Mouse (Mus musculus) CH12.LX (cell line): ENCODE results near the gene Cactin. TPM values are rescaled to one million over a fixed set of nuclear protein-coding genes. Genes with fewer than 3 reads are reported as not detected.

Experiments
- DNase-seq: peaks from one replicate; pipeline ENCODE4 v3.0.0-alpha.2; 2013; ENCODE audit errors: extremely low read depth
- H3K27ac ChIP-seq: 2 replicates; pipeline ENCODE4 v1.5.1; 2012; ENCODE audit warnings: low read depth, mild to moderate bottlenecking, control low read depth, moderate library complexity; ENCODE audit not compliant: insufficient read depth
- H3K27me3 ChIP-seq: replicated peaks from 2 replicates; pipeline ENCODE3; 2012; ENCODE audit warnings: inconsistent platforms
- H3K36me3 ChIP-seq, 2 experiments: replicated peaks in 1 of 2; 2 replicates each; pipeline versions ENCODE3 to v1.6.1; 2012; ENCODE audit warnings: inconsistent platforms in 1 of 2, low read length in 1 of 2, mild to moderate bottlenecking in 1 of 2, mixed read lengths in 1 of 2, moderate library complexity in 1 of 2; ENCODE audit not compliant: control insufficient read depth in 1 of 2, insufficient read depth in 1 of 2
- H3K4me1 ChIP-seq, 2 experiments: 2 replicates each; pipeline ENCODE4 v1.6.1; 2012; ENCODE audit warnings: inconsistent platforms in 1 of 2, moderate library complexity in 1 of 2; ENCODE audit not compliant: insufficient read depth in 2 of 2, control insufficient read depth in 1 of 2
- H3K4me2 ChIP-seq: 2 replicates; pipeline ENCODE4 v1.6.1; 2012; ENCODE audit warnings: low read depth, mild to moderate bottlenecking, control low read depth; ENCODE audit not compliant: poor library complexity, insufficient read depth, severe bottlenecking
- H3K4me3 ChIP-seq, 3 experiments: fragments of 150-350 bp in 1 of 3; sonication (generic) in 1 of 3; replicated peaks in 1 of 3; 2 replicates each; pipeline versions ENCODE3 to v1.5.1; 2011 to 2012; ENCODE audit warnings: low read depth in 2 of 3, low read length in 2 of 3, mild to moderate bottlenecking in 2 of 3, moderate library complexity in 2 of 3, control low read depth in 1 of 3, improper control_type of control experiment in 1 of 3, inconsistent platforms in 1 of 3, mixed read lengths in 1 of 3; ENCODE audit not compliant: poor library complexity in 1 of 3
- H3K79me2 ChIP-seq: replicated peaks from 2 replicates; pipeline ENCODE4 v1.6.1; 2012; ENCODE audit warnings: mild to moderate bottlenecking, moderate library complexity; ENCODE audit not compliant: control insufficient read depth, poor library complexity, insufficient read depth, severe bottlenecking; ENCODE audit errors: extremely low read depth
- H3K9ac ChIP-seq: 2 replicates; pipeline ENCODE4 v1.6.1; 2012; ENCODE audit warnings: low read depth, mild to moderate bottlenecking, control low read depth, moderate library complexity; ENCODE audit not compliant: insufficient read depth
- H3K9me3 ChIP-seq: replicated peaks from 2 replicates; pipeline ENCODE3; 2012; ENCODE audit warnings: low read length, inconsistent platforms, mixed read lengths
- BHLHE40 ChIP-seq: IDR thresholded peaks from 2 replicates; pipeline ENCODE4 v1.6.1; 2011; ENCODE audit warnings: mild to moderate bottlenecking, low read depth, low read length, improper control_type of control experiment
- CHD1 ChIP-seq: IDR thresholded peaks from 2 replicates; pipeline ENCODE4 v1.6.1; 2012; ENCODE audit warnings: low read depth, low read length, improper control_type of control experiment, inconsistent platforms
- CHD2 ChIP-seq: IDR thresholded peaks from 2 replicates; pipeline ENCODE4 v1.6.1; 2011; ENCODE audit warnings: low read length, improper control_type of control experiment
- E2F4 ChIP-seq: IDR thresholded peaks from 2 replicates; pipeline ENCODE4 v1.6.1; 2011; ENCODE audit warnings: low read depth, low read length, improper control_type of control experiment; ENCODE audit not compliant: insufficient replicate concordance
- ELF1 ChIP-seq: IDR thresholded peaks from 2 replicates; pipeline ENCODE4 v1.6.1; 2014; ENCODE audit warnings: low read depth, mild to moderate bottlenecking, inconsistent platforms, low read length, improper control_type of control experiment
- EP300 ChIP-seq: IDR thresholded peaks from 2 replicates; pipeline ENCODE4 v1.6.1; 2011; ENCODE audit warnings: low read length, improper control_type of control experiment
- ETS1 ChIP-seq: conservative IDR thresholded peaks from 2 replicates; pipeline ENCODE4 v1.6.1; 2012; ENCODE audit warnings: low read depth, mild to moderate bottlenecking, inconsistent platforms, low read length, improper control_type of control experiment, moderate library complexity
- GABPA ChIP-seq: IDR thresholded peaks from 2 replicates; pipeline ENCODE4 v1.6.1; 2012; ENCODE audit warnings: low read depth, low read length, improper control_type of control experiment, inconsistent platforms; ENCODE audit not compliant: insufficient replicate concordance
- JUN ChIP-seq: IDR thresholded peaks from 2 replicates; pipeline ENCODE4 v1.6.1; 2011; ENCODE audit warnings: low read depth, mild to moderate bottlenecking, low read length, improper control_type of control experiment, moderate library complexity; ENCODE audit not compliant: insufficient read depth
- MAFK ChIP-seq: IDR thresholded peaks from 2 replicates; pipeline ENCODE4 v1.6.1; 2011; ENCODE audit warnings: low read length, improper control_type of control experiment; ENCODE audit not compliant: insufficient replicate concordance
- MAX ChIP-seq: IDR thresholded peaks from 2 replicates; pipeline ENCODE4 v1.6.1; 2011; ENCODE audit warnings: low read length, improper control_type of control experiment
- MXI1 ChIP-seq: IDR thresholded peaks from 2 replicates; pipeline ENCODE4 v1.6.1; 2011; ENCODE audit warnings: mild to moderate bottlenecking, low read depth, low read length, improper control_type of control experiment
- MYC ChIP-seq: IDR thresholded peaks from 2 replicates; pipeline ENCODE4 v1.6.1; 2011; ENCODE audit warnings: low read depth, mild to moderate bottlenecking, improper control_type of control experiment, low read length
- NELFE ChIP-seq: IDR thresholded peaks from 2 replicates; pipeline ENCODE4 v1.6.1; 2011; ENCODE audit warnings: low read depth, low read length, improper control_type of control experiment
- NRF1 ChIP-seq: IDR thresholded peaks from 2 replicates; pipeline ENCODE4 v1.6.1; 2014; ENCODE audit warnings: low read depth, mild to moderate bottlenecking, inconsistent platforms, low read length, improper control_type of control experiment, moderate library complexity
- POLR2A ChIP-seq: IDR thresholded peaks from 2 replicates; pipeline ENCODE4 v1.6.1; 2011; ENCODE audit warnings: low read depth, mild to moderate bottlenecking, improper control_type of control experiment, low read length
- RAD21 ChIP-seq: IDR thresholded peaks from 2 replicates; pipeline ENCODE4 v1.6.1; 2011; ENCODE audit warnings: low read depth, mild to moderate bottlenecking, low read length, improper control_type of control experiment, moderate library complexity
- SIN3A ChIP-seq: IDR thresholded peaks from 2 replicates; pipeline ENCODE4 v1.6.1; 2012; ENCODE audit warnings: low read length, improper control_type of control experiment, inconsistent platforms
- SMC3 ChIP-seq: IDR thresholded peaks from 2 replicates; pipeline ENCODE4 v1.6.1; 2011; ENCODE audit warnings: low read depth, low read length, improper control_type of control experiment
- TBP ChIP-seq: conservative IDR thresholded peaks from 2 replicates; pipeline ENCODE4 v1.6.1; 2011; ENCODE audit warnings: low read depth, low read length, improper control_type of control experiment
- TCF12 ChIP-seq: IDR thresholded peaks from 2 replicates; pipeline ENCODE4 v1.6.1; 2014; ENCODE audit warnings: low read depth, mild to moderate bottlenecking, inconsistent platforms, low read length, improper control_type of control experiment
- UBTF ChIP-seq: IDR thresholded peaks from 2 replicates; pipeline ENCODE4 v1.6.1; 2012; ENCODE audit warnings: low read depth, mild to moderate bottlenecking, inconsistent platforms, low read length, improper control_type of control experiment, moderate library complexity
- USF1 ChIP-seq: IDR thresholded peaks from 2 replicates; pipeline ENCODE4 v1.6.1; 2014; ENCODE audit warnings: low read depth, mild to moderate bottlenecking, inconsistent platforms, low read length, improper control_type of control experiment
- USF2 ChIP-seq: conservative IDR thresholded peaks from 2 replicates; pipeline ENCODE4 v1.6.1; 2011; ENCODE audit warnings: low read depth, low read length, improper control_type of control experiment
- ZC3H11A ChIP-seq: IDR thresholded peaks from 2 replicates; pipeline ENCODE4 v1.6.1; 2012; ENCODE audit warnings: low read depth, mild to moderate bottlenecking, inconsistent platforms, low read length, improper control_type of control experiment
- ZKSCAN1 ChIP-seq: IDR thresholded peaks from 2 replicates; pipeline ENCODE4 v1.6.1; 2012; ENCODE audit warnings: low read depth, inconsistent platforms, low read length, improper control_type of control experiment, borderline replicate concordance
- ZMIZ1 ChIP-seq: IDR thresholded peaks from 2 replicates; pipeline ENCODE4 v1.6.1; 2012; ENCODE audit warnings: low read depth, mild to moderate bottlenecking, inconsistent platforms, low read length, improper control_type of control experiment
- dilution Hi-C: fragments of 300-500 bp; cut with MboI; formaldehyde crosslinking; loops from 2 replicates; pipeline ENCODE4 v1.14.3; 2020; ENCODE audit warnings: low sequenced_read_pairs; ENCODE audit not compliant: extremely low pct_unique_long_range_greater_than_20kb, extremely low pct_ligation_motif_present
- in situ Hi-C: fragments of 300-500 bp; cut with MboI; formaldehyde crosslinking; loops from 3 replicates; pipeline ENCODE4 v1.14.3; 2019; ENCODE audit warnings: low sequenced_read_pairs, low pct_ligation_motif_present, low pct_unique_long_range_greater_than_20kb, mixed read lengths
- polyA plus RNA-seq: library from polyadenylated mRNA; unstranded; fragments of >175 nt; gene quantifications from 2 replicates; pipeline ENCODE4 v1.2.1, GENCODE M21; 2012; ENCODE audit warnings: low read depth; ENCODE audit not compliant: insufficient read length
- total RNA-seq, 2 experiments: library from RNA; depleted of rRNA; stranded (reverse); fragments of 300-350 nt in 1 of 2; fragments of >200 nt in 1 of 2; gene quantifications; 2 replicates each; pipeline ENCODE4 v1.2.3; 2012 to 2014

Gene Cactin
- total and polyA plus RNA-seq, 3 experiments, result 21.4 to 39.3 (median 34.6) TPM

GRCm38 (mm10) chr10:81297246-81297645 is 23.7 kb upstream of the Cactin start (continued):
- TF ChIP-seq UBTF (no peak), MXI1 (no peak), USF2 (peak; percentile 94), EP300 (peak; percentile 72), E2F4 (no peak), MYC (no peak)

- no peaks in the 10 kb centered on the region for H3K27me3 ChIP-seq
- peak overlapping the region in 2 of 3 experiments; percentile 22 to 33 for H3K4me3 ChIP-seq
- H3K9me3 ChIP-seq, result no peaks in the 10 kb centered on the region
- dilution Hi-C loops (no loop called here), in situ Hi-C loops (no loop called here)
- H3K27ac ChIP-seq, result peak overlapping the region; percentile 87
- peaks cover 73% of the 10 kb centered on the region for H3K79me2 ChIP-seq
- peaks cover 0 to 29% of the 10 kb centered on the region in 2 experiments for H3K36me3 ChIP-seq
- peak overlapping the region; percentile 77 for H3K4me2 ChIP-seq
- H3K4me1 ChIP-seq, result peaks cover 68 to 92% of the 10 kb centered on the region in 2 experiments
- TF ChIP-seq SMC3 (no peak), NRF1 (peak; percentile 14; the same call in 1 of the 2 replicates), ZKSCAN1 (no peak), ETS1 (no peak; the same call in 1 of the 2 replicates), POLR2A (peak; percentile 31; the same call in 1 of the 2 replicates), MAX (0 out of 2 replicates have a peak, but pooled peaks have one; percentile 17), NELFE (peak; percentile 0; the same call in 1 of the 2 replicates), RAD21 (no peak), USF1 (no peak), BHLHE40 (no peak; the same call in 1 of the 2 replicates)
- H3K9ac ChIP-seq, result peak overlapping the region; percentile 35
- no peak for DNase-seq
Observed at GRCm38 (mm10) chr10:81297845-81298244, 23.1 kb upstream of the Cactin start.

DNA sequence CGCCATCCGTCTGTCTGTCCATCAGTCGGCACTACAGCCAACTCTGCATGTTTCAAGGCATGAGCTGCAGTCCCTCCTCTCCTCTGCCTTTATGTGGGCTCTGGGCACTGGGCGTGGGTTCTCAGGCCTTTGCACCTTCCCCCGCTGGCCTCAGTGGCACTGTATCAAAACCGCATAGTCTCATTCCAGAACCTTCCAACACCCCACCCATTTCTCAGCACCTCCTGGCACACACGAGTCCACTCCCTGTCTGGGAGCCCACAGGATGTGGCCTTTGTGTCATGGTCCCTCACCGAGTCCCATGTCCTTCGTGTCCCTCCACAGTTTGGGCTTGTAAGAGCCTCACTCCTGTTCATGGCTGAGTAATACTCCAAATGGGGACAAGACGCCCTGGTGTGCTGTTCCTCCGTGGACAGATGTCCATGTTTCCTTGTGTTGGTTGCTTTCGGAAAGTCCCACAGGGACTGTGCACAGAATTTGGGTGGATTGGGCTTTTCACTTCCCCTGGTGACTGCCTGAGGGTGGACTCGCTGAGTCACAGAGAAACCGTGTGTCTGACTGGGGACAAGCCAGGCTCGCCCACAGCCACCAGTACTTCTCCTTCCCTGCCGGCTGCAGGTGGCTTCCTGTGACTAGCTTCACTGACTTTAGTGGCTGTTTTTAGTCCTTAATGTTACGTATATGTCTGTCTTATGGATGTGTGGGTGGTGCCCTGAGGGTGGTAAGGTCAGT is 22.4 kb upstream of the Cactin start:
- H3K36me3 ChIP-seq, result peaks cover 0 to 32% of the 10 kb centered on the region in 2 experiments
- peak; percentile 86 for DNase-seq
- no peak overlapping the region for H3K9ac ChIP-seq
- peaks cover 75% of the 10 kb centered on the region for H3K79me2 ChIP-seq
- peak overlapping the region; percentile 87 for H3K27ac ChIP-seq
- no peaks in the 10 kb centered on the region for H3K9me3 ChIP-seq
- in situ Hi-C loops (no loop called here), dilution Hi-C loops (no loop called here)
- H3K4me1 ChIP-seq, result peaks cover 75 to 99% of the 10 kb centered on the region in 2 experiments
- no peaks in the 10 kb centered on the region for H3K27me3 ChIP-seq
- H3K4me3 ChIP-seq, result peak overlapping the region in 1 of 3 experiments; percentile 33
- H3K4me2 ChIP-seq, result peak overlapping the region; percentile 77; the same call in 1 of the 2 replicates
- TF ChIP-seq CHD1, result no peak
- no peak for TF ChIP-seq ZMIZ1
- TF ChIP-seq MAX, result no peak; the same call in 1 of the 2 replicates
- peak; percentile 82 for TF ChIP-seq CHD2
- TF ChIP-seq TBP, result no peak
- no peak for TF ChIP-seq UBTF
- no peak; the same call in 1 of the 2 replicates for TF ChIP-seq JUN
- TF ChIP-seq TCF12, result peak; percentile 97
- peak; percentile 20; the same call in 1 of the 2 replicates for TF ChIP-seq ELF1
- TF ChIP-seq MXI1, result 0 out of 2 replicates have a peak, but pooled peaks have one; percentile 47
- no peak for TF ChIP-seq NELFE
- TF ChIP-seq MYC, result peak; percentile 86; the same call in 1 of the 2 replicates
- TF ChIP-seq RAD21, result no peak
- TF ChIP-seq BHLHE40, result peak; percentile 78
- no peak for TF ChIP-seq E2F4
- TF ChIP-seq SIN3A, result peak; percentile 80
- TF ChIP-seq MAFK, result peak; percentile 67; the same call in 1 of the 2 replicates
- no peak for TF ChIP-seq GABPA
- no peak for TF ChIP-seq ZC3H11A
